Mouse (Mus musculus) stomach, postnatal 0 days (tissue): ENCODE data around the gene Gna15. TPM values are rescaled to one million over a fixed set of nuclear protein-coding genes. Genes with fewer than 3 reads are reported as not detected.

Experiments used
- ATAC-seq: fragments of 200-750 bp; cut with Nextera tagmentation; 2 replicates; pipeline ENCODE4 v1.8.0; 2017; ENCODE audit not compliant: low FRiP score, low TSS enrichment
- DNase-seq: peaks from one replicate; pipeline ENCODE4 v3.0.0-alpha.2; 2016; ENCODE audit warnings: low spot score
- H3K27ac ChIP-seq: fragments of 300-500 bp; sonication (generic); replicated peaks from 2 replicates; pipeline ENCODE4 v1.5.1; 2014; ENCODE audit warnings: mild to moderate bottlenecking, control low read depth
- H3K27me3 ChIP-seq: fragments of 300-500 bp; sonication (generic); 2 replicates; pipeline ENCODE4 v1.6.1; 2014; ENCODE audit warnings: low read length; ENCODE audit not compliant: control insufficient read depth, insufficient read depth
- H3K36me3 ChIP-seq: fragments of 300-500 bp; sonication (generic); 2 replicates; pipeline ENCODE4 v1.6.1; 2014; ENCODE audit warnings: low read length, mixed read lengths; ENCODE audit not compliant: control insufficient read depth, insufficient read depth
- H3K4me1 ChIP-seq: fragments of 300-500 bp; sonication (generic); replicated peaks from 2 replicates; pipeline ENCODE4 v1.6.1; 2014; ENCODE audit warnings: antibody characterized with exemption; ENCODE audit not compliant: control insufficient read depth, insufficient read depth
- H3K4me2 ChIP-seq: fragments of 300-500 bp; sonication (generic); replicated peaks from 2 replicates; pipeline ENCODE4 v1.6.1; 2014; ENCODE audit warnings: low read depth, mild to moderate bottlenecking, control low read depth, moderate library complexity
- H3K4me3 ChIP-seq: fragments of 300-500 bp; sonication (generic); 2 replicates; pipeline ENCODE4 v1.5.1; 2014; ENCODE audit warnings: low read depth, low read length, control low read depth
- H3K9ac ChIP-seq: fragments of 300-500 bp; sonication (generic); 2 replicates; pipeline ENCODE4 v1.6.1; 2014; ENCODE audit warnings: mild to moderate bottlenecking, low read length, control low read depth, mixed read lengths
- H3K9me3 ChIP-seq: fragments of 300-500 bp; sonication (generic); 2 replicates; pipeline ENCODE4 v1.6.1; 2016; ENCODE audit warnings: low read length; ENCODE audit not compliant: control insufficient read depth
- CTCF ChIP-seq: IDR thresholded peaks from 2 replicates; pipeline ENCODE4 v1.5.1; 2016; ENCODE audit warnings: antibody characterized with exemption, low read depth, mild to moderate bottlenecking, moderate library complexity
- EP300 ChIP-seq: optimal IDR thresholded peaks from 2 replicates; pipeline ENCODE3; 2016; ENCODE audit warnings: antibody characterized with exemption
- WGBS: fragments of 180-500 bp; shearing (Covaris S2); extraction: QIAGEN DNeasy Blood & Tissue Kit; methylation state at CpG from one replicate; pipeline ENCODE4 v1.1.7; 2014; 5-methylcytosine and 5-hydroxymethylcytosine counted together
- polyA plus RNA-seq: library from polyadenylated mRNA; unstranded; fragments of >200 nt; fragmentation: Nextera tagmentation; extraction: Ambion mirVana; gene quantifications from 2 replicates; pipeline ENCODE4 v1.2.1, GENCODE M21; 2015

The Gna15 gene
- polyA plus RNA-seq, 1 experiment from 2014 or later: 10.1 TPM

- Histone ChIP-seq H3K27ac (peak overlapping the region; percentile 85), H3K4me3 (peak overlapping the region; percentile 29), H3K27me3 (no peaks in the 10 kb centered on the region), H3K9me3 (no peaks in the 10 kb centered on the region), H3K36me3 (no peaks in the 10 kb centered on the region), H3K4me1 (no peaks in the 10 kb centered on the region), H3K4me2 (peak overlapping the region; percentile 39; the same call in 1 of the 2 replicates), H3K9ac (peak overlapping the region; percentile 59)
- no peak for TF ChIP-seq EP300
- no peak for TF ChIP-seq CTCF
- WGBS: 13% methylated on average over 19 of the region's 19 CpGs
- DNase-seq (no peak), ATAC-seq (no peak)
These were observed 455 bp downstream of the Gna15 start for GRCm38 (mm10) chr10:81523570-81523969.

GRCm38 (mm10) chr10:81523142-81523541 is 883 bp downstream of the Gna15 start:
- H3K4me1 ChIP-seq: no peaks in the 10 kb centered on the region
- 75% methylated on average over 6 of the region's 6 CpGs for WGBS
- peak overlapping the region; percentile 29 for H3K4me3 ChIP-seq
- H3K27ac ChIP-seq: peak overlapping the region; percentile 85
- peak overlapping the region; percentile 39; the same call in 1 of the 2 replicates for H3K4me2 ChIP-seq
- H3K36me3 ChIP-seq: no peaks in the 10 kb centered on the region
- no peak overlapping the region for H3K9ac ChIP-seq
- TF ChIP-seq CTCF (no peak), EP300 (no peak)
- DNase-seq (no peak), ATAC-seq (no peak)
- H3K27me3 ChIP-seq: no peaks in the 10 kb centered on the region
- no peaks in the 10 kb centered on the region for H3K9me3 ChIP-seq

- no peak for ATAC-seq
These were observed 4.1 kb downstream of the Gna15 start for GRCm38 (mm10) chr10:81519978-81520365.

GRCm38 (mm10) chr10:81519227-81519977 is 4.6 kb downstream of the Gna15 start:
- Histone ChIP-seq H3K27me3 (no peaks in the 10 kb centered on the region), H3K4me3 (no peak overlapping the region), H3K9ac (no peak overlapping the region), H3K9me3 (no peaks in the 10 kb centered on the region), H3K4me1 (no peaks in the 10 kb centered on the region), H3K27ac (no peak overlapping the region), H3K36me3 (no peaks in the 10 kb centered on the region), H3K4me2 (no peak overlapping the region)
- TF ChIP-seq CTCF (no peak), EP300 (no peak)
- 74% methylated on average over 6 of the region's 6 CpGs for WGBS
- no peak for DNase-seq
- ATAC-seq: no peak

More at GRCm38 (mm10) chr10:81519978-81520365, 4.1 kb downstream of the Gna15 start:
- Histone ChIP-seq H3K36me3 (no peaks in the 10 kb centered on the region), H3K4me2 (no peak overlapping the region), H3K4me3 (no peak overlapping the region), H3K4me1 (no peaks in the 10 kb centered on the region), H3K9ac (no peak overlapping the region), H3K9me3 (no peaks in the 10 kb centered on the region), H3K27ac (no peak overlapping the region), H3K27me3 (no peaks in the 10 kb centered on the region)
- TF ChIP-seq EP300: no peak
- no peak for TF ChIP-seq CTCF
- no peak for DNase-seq
- 51% methylated on average over 3 of the region's 3 CpGs for WGBS

GRCm38 (mm10) chr10:81518546-81518945 is 5.5 kb downstream of the Gna15 start:
- no peaks in the 10 kb centered on the region for H3K36me3 ChIP-seq
- H3K27me3 ChIP-seq: no peaks in the 10 kb centered on the region
- no peak overlapping the region for H3K4me3 ChIP-seq
- peak; percentile 77 for DNase-seq
- H3K27ac ChIP-seq: no peak overlapping the region
- no peaks in the 10 kb centered on the region for H3K9me3 ChIP-seq
- H3K9ac ChIP-seq: no peak overlapping the region
- no peak overlapping the region for H3K4me2 ChIP-seq
- WGBS: 15% methylated on average over 4 of the region's 4 CpGs
- peak; percentile 81 for TF ChIP-seq CTCF
- TF ChIP-seq EP300: no peak
- H3K4me1 ChIP-seq: no peaks in the 10 kb centered on the region
- peak; percentile 48; the same call in 1 of the 2 replicates for ATAC-seq

- Histone ChIP-seq H3K9ac (no peak overlapping the region), H3K4me3 (no peak overlapping the region), H3K36me3 (no peaks in the 10 kb centered on the region), H3K9me3 (no peaks in the 10 kb centered on the region), H3K27me3 (no peaks in the 10 kb centered on the region), H3K4me2 (no peak overlapping the region), H3K4me1 (no peaks in the 10 kb centered on the region), H3K27ac (no peak overlapping the region)
- 63% methylated on average over 8 of the region's 8 CpGs for WGBS
- TF ChIP-seq EP300 (no peak), CTCF (no peak)
- DNase-seq (no peak), ATAC-seq (no peak)
These were observed 6.8 kb downstream of the Gna15 start for GRCm38 (mm10) chr10:81517227-81517626.
